Comparison of ENCODE assay signal across 22 mouse cellular contexts in the genomic region with DNA sequence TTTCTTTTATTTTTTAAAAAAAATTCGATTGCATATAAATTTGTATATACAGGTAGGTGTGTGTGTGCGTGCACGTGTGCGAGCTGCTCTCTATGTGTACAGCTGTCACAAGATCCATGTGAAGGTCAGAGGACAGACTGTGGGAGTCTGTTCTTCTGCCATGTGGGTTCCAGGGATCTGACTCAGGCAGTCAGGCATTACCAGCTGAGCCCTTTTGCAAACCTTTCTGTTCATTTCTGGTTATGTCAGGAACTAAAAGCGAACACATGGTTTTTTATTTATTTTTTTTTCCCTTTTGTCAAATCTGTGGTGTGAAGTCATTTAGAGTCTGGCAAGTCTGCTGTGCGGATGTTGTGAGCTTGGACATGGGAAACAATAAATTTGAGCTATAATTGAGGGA. TPM values are rescaled to one million over a fixed set of nuclear protein-coding genes. Genes with fewer than 3 reads are reported as not detected.
A peak's percentile ranks its signal among the peaks of the same experiment; 100 is the strongest.
DNase-seq lines count a peak whose midpoint lies in the region; ATAC-seq and TF ChIP-seq lines count a peak whose summit lies in the region.
"Had no signal": no experiment of that assay in that cellular context is flagged by ENCODE, and none has a peak within 500 bp of the region (broad histone marks: within the 10 kb centered on the region; RNA-seq: fewer than 3 reads in every experiment).

No protein-coding gene starts in this region.

- no peaks in the 10 kb centered on the region for H3K27me3 ChIP-seq in forebrain, embryonic 15.5 days
- H3K27me3 ChIP-seq in forebrain, embryonic 16.5 days (replicated peaks; ENCODE audit: control insufficient read depth, insufficient read depth, low read length), result no peaks in the 10 kb centered on the region
- H3K27me3 ChIP-seq: embryonic facial prominence, embryonic 12.5 days; embryonic facial prominence, embryonic 15.5 days; hindbrain, embryonic 12.5 days; intestine, embryonic 15.5 days had no signal

- WGBS in forebrain, embryonic 15.5 days, result 58% methylated on average over 6 of the region's 6 CpGs
- 59% methylated on average over 6 of the region's 6 CpGs for WGBS in forebrain, embryonic 16.5 days

- peak overlapping the region; percentile 39; the same call in 1 of the 2 replicates for H3K27ac ChIP-seq in forebrain, embryonic 15.5 days (replicated peaks)
- H3K27ac ChIP-seq in forebrain, embryonic 16.5 days (ENCODE audit: low read length), result no peak overlapping the region
- peak overlapping the region; percentile 80 for H3K27ac ChIP-seq in layer of hippocampus, adult 2 months
- H3K27ac ChIP-seq: embryonic facial prominence, embryonic 12.5 days; embryonic facial prominence, embryonic 15.5 days; gastrocnemius, adult 2 months; hindbrain, embryonic 12.5 days; hindbrain, embryonic 15.5 days; intestine, embryonic 15.5 days had no signal

- no peaks in the 10 kb centered on the region for H3K9me3 ChIP-seq in forebrain, embryonic 15.5 days
- no peaks in the 10 kb centered on the region for H3K9me3 ChIP-seq in forebrain, embryonic 16.5 days (ENCODE audit: control insufficient read depth, low read length)
- H3K9me3 ChIP-seq: embryonic facial prominence, embryonic 12.5 days; embryonic facial prominence, embryonic 15.5 days; hindbrain, embryonic 12.5 days; hindbrain, embryonic 15.5 days; intestine, embryonic 15.5 days had no signal

- no peak overlapping the region for H3K4me3 ChIP-seq in forebrain, embryonic 15.5 days
- no peak overlapping the region for H3K4me3 ChIP-seq in forebrain, embryonic 16.5 days (replicated peaks; ENCODE audit: low read length)
- H3K4me3 ChIP-seq in layer of hippocampus, adult 2 months, result no peak overlapping the region
- H3K4me3 ChIP-seq: embryonic facial prominence, embryonic 12.5 days; embryonic facial prominence, embryonic 15.5 days; gastrocnemius, adult 2 months; hindbrain, embryonic 12.5 days; hindbrain, embryonic 15.5 days; intestine, embryonic 15.5 days had no signal

- no peak for ATAC-seq in forebrain, embryonic 15.5 days (replicated peaks)
- ATAC-seq in forebrain, embryonic 16.5 days, result no peak
- ATAC-seq: CD4-positive, CD25-positive, alpha-beta regulatory T cell, adult 4 months; intestine, embryonic 15.5 days had no signal

- DNase-seq in layer of hippocampus, adult 2 months (ENCODE audit: low spot score in 2 of 2), result no peak
- no peak for DNase-seq in layer of hippocampus, adult 9-10 months (ENCODE audit: low spot score)
- DNase-seq in brain, embryonic 14.5 days (ENCODE audit: low read depth), result peak; percentile 54
- no peak for DNase-seq in testis, postnatal 10 days (ENCODE audit: low spot score)
- DNase-seq: adrenal gland, adult 2 months; adrenal gland, postnatal 14 days; cerebellum, adult 18-20 months; cerebellum, adult 9-10 months; cerebellum, postnatal 25 days; gastrocnemius, adult 2 months; gastrocnemius, postnatal 14 days; heart, adult 11 months had no signal

- no peaks in the 10 kb centered on the region for H3K36me3 ChIP-seq in forebrain, embryonic 15.5 days
- no peaks in the 10 kb centered on the region for H3K36me3 ChIP-seq in forebrain, embryonic 16.5 days (ENCODE audit: control insufficient read depth, insufficient read depth)
- H3K36me3 ChIP-seq: embryonic facial prominence, embryonic 12.5 days; embryonic facial prominence, embryonic 15.5 days; hindbrain, embryonic 12.5 days; hindbrain, embryonic 15.5 days; intestine, embryonic 15.5 days had no signal

- no peak overlapping the region for H3K9ac ChIP-seq in forebrain, embryonic 15.5 days (replicated peaks)
- no peak overlapping the region for H3K9ac ChIP-seq in forebrain, embryonic 16.5 days (replicated peaks; ENCODE audit: low read depth, low read length)
- H3K9ac ChIP-seq: embryonic facial prominence, embryonic 12.5 days; embryonic facial prominence, embryonic 15.5 days; hindbrain, embryonic 12.5 days; hindbrain, embryonic 15.5 days; intestine, embryonic 15.5 days had no signal

- no peak overlapping the region for H3K4me2 ChIP-seq in forebrain, embryonic 15.5 days (replicated peaks)
- H3K4me2 ChIP-seq in forebrain, embryonic 16.5 days (ENCODE audit: low read length), result no peak overlapping the region
- H3K4me2 ChIP-seq: embryonic facial prominence, embryonic 12.5 days; embryonic facial prominence, embryonic 15.5 days; heart, embryonic 11.5 days; hindbrain, embryonic 12.5 days; hindbrain, embryonic 15.5 days; intestine, embryonic 15.5 days had no signal

- no peak for TF ChIP-seq CTCF in layer of hippocampus, adult 2 months (conservative IDR thresholded peaks at IDR 0.05)
- no peak for TF ChIP-seq CTCF in brain, embryonic 14.5 days (IDR thresholded peaks at IDR 0.05; ENCODE audit: borderline replicate concordance, extremely low read depth, insufficient read depth, insufficient read length)

- TF ChIP-seq POLR2A in brain, embryonic 14.5 days (IDR thresholded peaks at IDR 0.05; ENCODE audit: borderline replicate concordance, extremely low read depth, insufficient read depth, insufficient read length, poor library complexity, severe bottlenecking), result no peak

- no peaks in the 10 kb centered on the region for H3K4me1 ChIP-seq in forebrain, embryonic 15.5 days
- H3K4me1 ChIP-seq in forebrain, embryonic 16.5 days (replicated peaks; ENCODE audit: control insufficient read depth, insufficient read depth, low read length), result no peaks in the 10 kb centered on the region; the same call in 1 of the 2 replicates
- H3K4me1 ChIP-seq: embryonic facial prominence, embryonic 15.5 days; hindbrain, embryonic 12.5 days; hindbrain, embryonic 15.5 days; intestine, embryonic 15.5 days had no signal

RNA-seq across cellular contexts. Expression of gene Rnf182, which starts 6.7 kb away (rescaled TPM):
- polyA plus RNA-seq in forebrain, embryonic 15.5 days (2015; fragmentation: Nextera tagmentation; extraction: Ambion mirVana), result 47.8 and 50.8 TPM in 2 replicates
- polyA plus RNA-seq in forebrain, embryonic 16.5 days (2015; fragmentation: Nextera tagmentation; extraction: Ambion mirVana), result 51.6 and 56.0 TPM in 2 replicates
- 10 to 100 TPM; 35.8 to 37.8 TPM for total RNA-seq in layer of hippocampus, adult 2 months (2021)
- polyA plus RNA-seq in brain, embryonic 14.5 days (2012; rRNA removed), result 26.8 and 27.2 TPM in 2 replicates
- total RNA-seq: common myeloid progenitor, adult 5-6 weeks had no signal
- polyA plus RNA-seq: CD4-positive, CD25-positive, alpha-beta regulatory T cell, adult 4 months had no signal

RNA-seq across cellular contexts. Expression of gene Mcur1, which starts 48.9 kb away (rescaled TPM):
- polyA plus RNA-seq in forebrain, embryonic 15.5 days (2015; fragmentation: Nextera tagmentation; extraction: Ambion mirVana), result 7.5 and 8.6 TPM in 2 replicates
- 6.9 TPM in 2 replicates for polyA plus RNA-seq in forebrain, embryonic 16.5 days (2015; fragmentation: Nextera tagmentation; extraction: Ambion mirVana)
- 10 to 100 TPM; 20.6 to 25.6 TPM for total RNA-seq in layer of hippocampus, adult 2 months (2021)
- 9.2 and 10.0 TPM in 2 replicates for polyA plus RNA-seq in brain, embryonic 14.5 days (2012; rRNA removed)
